Mouse (Mus musculus): Measurements from ENCODE around the gene Ccdc8.

DNA sequence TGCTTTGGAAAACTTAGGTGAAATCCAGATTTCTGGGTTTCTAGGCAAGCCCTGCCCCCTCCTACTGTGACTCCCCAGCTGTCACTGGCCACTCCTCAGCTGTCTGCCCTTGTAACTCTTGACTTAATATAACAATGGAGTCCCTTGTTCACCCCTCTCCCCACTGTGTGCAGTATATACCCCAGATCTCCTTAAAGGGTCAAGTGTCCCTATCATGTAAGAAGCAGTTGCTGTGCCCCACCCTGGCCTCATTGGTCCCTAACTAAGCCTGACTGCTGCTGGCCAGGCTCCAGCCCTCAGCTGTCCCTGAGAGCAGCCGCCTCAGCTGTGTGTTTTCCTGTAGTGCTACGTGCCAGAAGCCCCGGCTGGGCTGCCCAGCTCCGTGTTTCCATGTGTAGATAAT, 44.5 kb upstream of the Ccdc8 start:
- TF ChIP-seq CTCF (IDR thresholded peaks at IDR 0.05; ENCODE audit: low read depth) (no peak), EP300 (IDR thresholded peaks at IDR 0.05; ENCODE audit: low read depth) (no peak)

Data from liver, postnatal 0 days (tissue).